Mouse (Mus musculus) retina, postnatal 1 day (tissue): ENCODE results near the gene Cspg5.

Experiments
- DNase-seq: peaks from one replicate; pipeline ENCODE4 v3.0.0-alpha.2; 2012

Cspg5 gene

GRCm38 (mm10) chr9:110255407-110256019 lies 11.9 kb downstream of the Cspg5 start:
- peak; percentile 96 for DNase-seq

GRCm38 (mm10) chr9:110258646-110259045 lies 15.1 kb downstream of the Cspg5 start:
- peak; percentile 68 for DNase-seq

- no peak for DNase-seq
These were observed 15.5 kb downstream of the Cspg5 start for GRCm38 (mm10) chr9:110259118-110259517.

GRCm38 (mm10) chr9:110263181-110263580 lies 19.6 kb downstream of the Cspg5 start:
- peak; percentile 57 for DNase-seq

GRCm38 (mm10) chr9:110264991-110265390 lies 21.4 kb downstream of the Cspg5 start:
- DNase-seq = peak; percentile 61

- DNase-seq = no peak
These were observed 24.8 kb downstream of the Cspg5 start for GRCm38 (mm10) chr9:110268416-110268815.

- no peak for DNase-seq
These were observed 28.7 kb downstream of the Cspg5 start for GRCm38 (mm10) chr9:110272330-110272729.

GRCm38 (mm10) chr9:110273507-110273906 lies 29.9 kb downstream of the Cspg5 start:
- no peak for DNase-seq

- DNase-seq = no peak
These were observed 32.3 kb downstream of the Cspg5 start for GRCm38 (mm10) chr9:110275882-110276281.

- DNase-seq = peak; percentile 73
These were observed 33.9 kb downstream of the Cspg5 start for GRCm38 (mm10) chr9:110277431-110277881.

GRCm38 (mm10) chr9:110284075-110284697 lies 40.6 kb downstream of the Cspg5 start:
- no peak for DNase-seq

- DNase-seq = peak; percentile 75
These were observed 43.8 kb downstream of the Cspg5 start for GRCm38 (mm10) chr9:110287321-110287924.

GRCm38 (mm10) chr9:110293254-110293718 lies 49.7 kb downstream of the Cspg5 start:
- peak; percentile 64 for DNase-seq

- peak; percentile 47 for DNase-seq
These were observed 50.4 kb downstream of the Cspg5 start for GRCm38 (mm10) chr9:110293873-110294415.

GRCm38 (mm10) chr9:110294786-110295185 lies 51.2 kb downstream of the Cspg5 start:
- DNase-seq = no peak

- DNase-seq = peak; percentile 94
These were observed 53.5 kb downstream of the Cspg5 start for GRCm38 (mm10) chr9:110296867-110297627.

GRCm38 (mm10) chr9:110304516-110304915 lies 60.9 kb downstream of the Cspg5 start:
- peak; percentile 81 for DNase-seq

- DNase-seq = peak; percentile 96
These were observed 61.5 kb downstream of the Cspg5 start, which contains the start of gene Elp6 for GRCm38 (mm10) chr9:110304969-110305651. TSS of gene Elp6 (plus strand) at chr9:110305173.

- DNase-seq = no peak
These were observed 62.8 kb downstream of the Cspg5 start for GRCm38 (mm10) chr9:110306371-110306770.
